Comparison of ENCODE assay signal across 27 mouse cellular contexts in the genomic region with DNA sequence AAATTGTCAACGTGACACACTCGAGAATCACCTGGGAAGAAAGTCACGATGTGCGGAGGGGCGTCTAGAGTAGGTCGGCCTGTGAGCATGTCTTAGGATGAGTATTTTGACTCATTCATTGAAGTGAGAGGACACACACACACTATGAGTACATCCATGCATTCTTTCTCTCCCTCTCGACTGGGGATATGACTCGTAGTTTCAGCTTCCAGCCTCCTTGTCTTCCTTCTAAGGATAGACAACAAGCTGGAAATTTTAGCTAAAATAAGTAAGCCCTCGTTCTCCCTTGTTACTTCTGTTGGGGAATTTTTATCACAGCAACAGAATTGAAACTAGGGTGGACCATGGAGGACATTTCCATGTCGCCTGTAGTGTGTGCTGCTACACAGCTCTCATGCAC.
"Had no signal": no experiment of that assay in that cellular context is flagged by ENCODE, and none has a peak within 500 bp of the region (broad histone marks: within the 10 kb centered on the region; RNA-seq: fewer than 3 reads in every experiment).

No protein-coding gene starts in this region.

- H3K4me1 ChIP-seq: heart, embryonic 13.5 days; heart, embryonic 15.5 days; kidney, embryonic 15.5 days; limb, embryonic 13.5 days; limb, embryonic 15.5 days; liver, embryonic 12.5 days had no signal

- H3K9me3 ChIP-seq: liver, embryonic 12.5 days had no signal

- H3K27ac ChIP-seq: gastrocnemius, adult 2 months; heart, adult 2 months; heart, embryonic 13.5 days; heart, embryonic 15.5 days; hindbrain, embryonic 13.5 days; hindbrain, embryonic 15.5 days; hindbrain, postnatal 0 days; kidney, embryonic 15.5 days; layer of hippocampus, adult 2 months; left cerebral cortex, adult 2 months; limb, embryonic 13.5 days; limb, embryonic 15.5 days; liver, embryonic 12.5 days; liver, embryonic 14.5 days had no signal

- H3K4me3 ChIP-seq: gastrocnemius, adult 2 months; heart, adult 2 months; heart, embryonic 13.5 days; heart, embryonic 15.5 days; hindbrain, embryonic 13.5 days; hindbrain, embryonic 15.5 days; kidney, embryonic 15.5 days; layer of hippocampus, adult 2 months; left cerebral cortex, adult 2 months; limb, embryonic 13.5 days; limb, embryonic 15.5 days; liver, embryonic 12.5 days had no signal

- H3K36me3 ChIP-seq: heart, embryonic 13.5 days; heart, embryonic 15.5 days; hindbrain, embryonic 13.5 days; hindbrain, embryonic 15.5 days; kidney, embryonic 15.5 days; limb, embryonic 13.5 days; limb, embryonic 15.5 days; liver, embryonic 12.5 days had no signal

- H3K27me3 ChIP-seq: heart, embryonic 13.5 days; heart, embryonic 15.5 days; hindbrain, embryonic 13.5 days; hindbrain, embryonic 15.5 days; kidney, embryonic 15.5 days; limb, embryonic 13.5 days; limb, embryonic 15.5 days; liver, embryonic 12.5 days had no signal

- H3K9ac ChIP-seq: heart, embryonic 13.5 days; heart, embryonic 15.5 days; hindbrain, embryonic 13.5 days; hindbrain, embryonic 15.5 days; kidney, embryonic 15.5 days; limb, embryonic 13.5 days; limb, embryonic 15.5 days; liver, embryonic 12.5 days; liver, embryonic 14.5 days had no signal

- DNase-seq: gastrocnemius, adult 2 months; gastrocnemius, postnatal 10 days; gastrocnemius, postnatal 25 days; heart, adult 2 months; heart, postnatal 14 days; heart, postnatal 36 days; kidney, adult 11 months; kidney, adult 2 months; kidney, adult 9 months; kidney, postnatal 10 days; kidney, postnatal 25 days; kidney, postnatal 4 days; left cerebral cortex, postnatal 4 days had no signal

- ATAC-seq: hindbrain, postnatal 0 days; intestine, embryonic 16.5 days; liver, embryonic 12.5 days had no signal

- H3K4me2 ChIP-seq: heart, embryonic 11.5 days; heart, embryonic 13.5 days; heart, embryonic 15.5 days; hindbrain, embryonic 13.5 days; hindbrain, embryonic 15.5 days; kidney, embryonic 15.5 days; limb, embryonic 13.5 days; limb, embryonic 15.5 days; liver, embryonic 12.5 days had no signal
